Mouse (Mus musculus): ENCODE measurements around the gene Nifk.

Nifk gene

DNA sequence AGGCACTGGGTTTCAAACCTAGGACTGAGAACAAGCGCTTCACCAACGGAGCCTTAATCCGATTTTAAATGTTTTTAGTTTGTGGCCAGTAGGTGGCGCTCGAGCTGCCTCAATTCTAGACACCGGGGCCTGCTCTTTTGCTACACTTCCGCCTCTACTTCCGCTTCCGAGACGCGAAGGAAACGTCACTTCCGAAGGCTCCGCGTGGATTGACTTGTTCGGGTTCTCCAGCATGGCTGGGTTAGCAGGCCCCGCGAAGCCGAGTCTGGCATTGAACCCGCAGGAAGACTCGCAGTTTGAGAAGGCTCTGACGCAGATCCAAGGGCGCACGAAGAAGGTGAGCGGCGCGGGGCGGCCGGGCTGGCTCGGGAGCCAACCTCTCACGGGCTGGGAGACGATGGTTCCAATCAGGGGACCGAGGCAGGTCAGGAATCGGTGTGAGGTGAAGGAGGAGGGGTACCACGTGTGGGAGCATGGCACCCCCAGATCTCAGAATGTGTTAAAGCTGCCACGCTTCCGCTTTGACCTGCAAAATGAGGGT lies at the start of gene Nifk:
Nifk (plus strand) TSS at position 179 of the 541 bp plus-strand sequence.
- DNase-seq (ENCODE audit: low read depth): peak; percentile 97

- DNase-seq (ENCODE audit: low read depth): peak; percentile 68
Observed at GRCm38 (mm10) chr1:118275139-118275538, 46.5 kb upstream of the Nifk start.

GRCm38 (mm10) chr1:118292291-118292690 lies 29.3 kb upstream of the Nifk start:
- DNase-seq (ENCODE audit: low read depth): no peak

DNA sequence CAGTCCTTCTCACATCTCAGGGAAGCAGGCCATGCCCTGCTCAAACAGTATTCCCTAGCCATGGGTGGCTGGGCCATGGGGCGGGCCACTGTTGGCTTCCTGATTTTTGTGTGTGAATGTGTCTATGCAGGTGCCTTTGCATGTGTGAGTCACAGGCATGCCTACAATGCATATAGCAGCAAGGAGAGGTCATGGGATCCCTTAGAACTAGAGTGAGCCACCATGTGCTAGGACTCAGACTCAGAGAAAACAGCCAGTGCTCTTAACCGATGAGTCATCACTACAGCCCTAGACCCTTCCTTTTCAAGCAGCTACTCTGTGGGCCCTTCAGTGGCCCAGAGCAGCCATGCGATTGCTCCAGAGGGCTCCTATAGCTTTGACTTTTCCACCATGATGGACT lies 27.4 kb upstream of the Nifk start:
- DNase-seq (ENCODE audit: low read depth): no peak

GRCm38 (mm10) chr1:118294826-118295225 lies 26.8 kb upstream of the Nifk start:
- DNase-seq (ENCODE audit: low read depth): no peak

DNA sequence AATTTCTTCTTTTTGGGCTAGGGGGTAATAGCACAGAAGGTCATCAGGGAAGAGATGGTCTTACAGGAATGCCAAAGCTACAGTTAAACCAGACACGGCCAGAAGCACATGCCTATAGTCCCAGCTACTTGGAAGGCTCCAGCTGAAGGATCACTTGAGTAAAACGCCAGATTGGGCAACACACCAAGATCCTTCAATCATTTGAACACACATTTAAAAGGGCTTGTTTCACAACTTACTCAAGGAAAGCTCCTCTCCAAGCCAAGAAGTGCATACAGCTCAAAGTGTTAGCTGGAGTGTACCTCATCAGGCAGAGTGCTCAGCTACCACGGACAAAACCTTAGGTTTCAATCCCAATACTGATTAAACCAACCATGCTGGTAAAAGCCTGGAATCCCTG lies 25.0 kb upstream of the Nifk start:
- DNase-seq (ENCODE audit: low read depth): peak; percentile 38

DNA sequence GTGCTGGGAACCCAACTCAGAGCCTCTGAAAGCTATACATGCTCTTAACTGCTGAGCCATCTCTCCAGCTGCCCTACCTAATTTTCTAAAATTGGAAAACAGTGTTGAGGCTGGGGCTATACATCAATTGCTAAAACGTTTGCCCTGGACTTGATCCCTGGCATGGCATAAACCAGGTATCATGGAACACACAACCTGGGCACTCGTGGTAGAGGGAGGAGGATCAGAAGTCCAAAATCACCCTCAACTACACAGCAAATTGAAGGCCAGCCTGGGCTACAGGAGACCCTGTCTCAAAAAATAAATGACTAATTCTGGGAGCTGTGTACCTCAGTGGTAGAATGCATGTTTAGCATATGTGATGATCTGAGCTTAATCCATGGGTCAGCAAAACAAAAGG lies 23.9 kb upstream of the Nifk start:
- no peak for DNase-seq (ENCODE audit: low read depth)

DNA sequence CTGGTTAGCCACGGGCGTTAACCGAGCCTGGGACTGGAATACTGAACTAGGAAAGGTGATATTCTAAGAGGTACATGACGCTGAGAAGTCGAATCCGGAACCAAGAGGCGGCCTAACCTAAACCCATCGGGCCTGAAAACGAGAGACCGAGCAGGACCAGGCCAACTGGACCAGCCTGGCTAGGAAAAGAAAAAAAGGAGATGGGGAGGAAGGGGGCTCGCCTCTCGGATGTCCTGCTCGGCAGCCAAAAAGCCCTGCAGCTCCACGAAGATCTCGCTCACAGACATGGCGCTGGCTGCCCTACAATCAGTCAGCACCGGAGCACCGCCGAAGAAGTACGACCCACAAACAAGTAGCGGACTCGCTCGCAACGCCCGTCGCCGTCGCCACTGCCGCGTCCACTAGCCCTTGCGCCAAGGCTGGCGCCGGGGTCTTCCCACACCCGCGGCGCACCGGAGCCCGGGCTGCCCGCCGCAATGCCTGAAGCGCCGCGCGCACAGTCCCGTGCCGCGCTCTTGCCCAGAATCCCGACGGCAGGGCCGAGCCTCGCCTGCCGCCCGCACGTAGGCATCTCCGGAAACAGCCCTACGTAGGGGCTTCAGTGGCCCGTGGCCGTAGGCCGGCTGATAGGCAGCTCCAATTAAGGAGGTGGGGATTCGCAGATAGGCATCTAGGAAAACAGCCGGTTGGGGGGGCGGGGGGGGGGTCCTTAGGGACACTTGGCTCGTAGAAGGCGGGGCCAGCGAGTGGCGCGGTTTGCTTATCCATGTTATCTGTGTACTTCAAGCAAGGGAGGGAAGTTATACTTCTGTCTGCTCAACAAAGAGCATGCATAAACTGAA lies 10.6 kb upstream of the Nifk start:
- DNase-seq (ENCODE audit: low read depth): peak; percentile 96

DNA sequence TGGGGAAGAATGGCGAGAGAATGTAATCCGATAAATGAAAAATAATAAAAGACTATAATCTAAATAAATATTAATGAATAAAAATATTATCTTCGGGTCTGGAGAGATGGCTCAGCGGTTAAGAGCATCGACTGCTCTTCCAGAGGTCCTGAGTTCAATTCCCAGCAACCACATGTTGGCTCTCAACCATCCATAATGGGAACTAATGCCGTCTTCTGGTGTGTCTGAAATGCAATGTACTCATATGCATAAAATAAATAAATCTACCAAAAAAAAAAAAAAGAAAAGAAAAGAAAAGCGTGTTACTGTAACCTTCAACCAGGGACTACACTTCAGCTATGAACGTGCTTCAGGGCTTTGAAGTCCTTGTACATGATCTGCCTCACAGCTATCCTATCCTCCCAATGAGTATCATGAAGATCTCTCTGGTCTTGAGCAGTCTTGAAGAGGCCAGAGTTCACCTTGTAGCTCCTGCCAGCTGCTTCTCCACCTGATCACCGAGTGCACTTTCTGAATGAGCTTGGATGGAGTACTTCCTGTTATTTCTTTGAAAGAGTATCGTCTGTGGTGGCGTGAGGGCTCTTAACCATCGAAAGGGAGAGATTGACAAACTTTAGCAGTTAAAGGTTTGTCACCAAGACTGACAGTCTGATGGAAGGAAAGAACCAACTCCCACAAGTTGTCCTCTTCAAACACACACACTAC lies 9.9 kb upstream of the Nifk start, which contains the start of gene Tsn:
Tsn (minus strand) TSS at position 118 of the 705 bp plus-strand sequence.
- DNase-seq (ENCODE audit: low read depth): no peak

DNA sequence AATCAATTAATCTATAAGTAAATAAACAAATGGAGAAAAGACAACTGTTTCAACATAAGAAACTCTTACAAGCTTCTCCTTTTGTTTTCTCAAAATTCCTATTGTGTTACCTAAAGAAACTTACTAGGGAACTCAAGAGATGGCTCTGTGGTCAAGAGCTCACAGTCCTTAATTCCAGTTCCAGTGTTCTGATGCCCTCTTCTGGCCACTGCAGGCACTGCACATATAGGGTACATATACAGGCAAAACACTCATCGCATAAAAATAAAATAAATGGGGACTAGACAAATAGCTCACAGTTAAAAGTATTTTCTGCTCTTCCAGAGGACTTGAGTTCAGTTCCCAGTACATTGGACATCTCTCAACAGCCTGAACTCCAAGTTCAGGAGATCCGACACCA lies 943 bp upstream of the Nifk start:
- peak; percentile 72 for DNase-seq (ENCODE audit: low read depth)

- DNase-seq (ENCODE audit: low read depth): no peak
Observed at GRCm38 (mm10) chr1:118334749-118335713, 13.4 kb downstream of the Nifk start.

DNA sequence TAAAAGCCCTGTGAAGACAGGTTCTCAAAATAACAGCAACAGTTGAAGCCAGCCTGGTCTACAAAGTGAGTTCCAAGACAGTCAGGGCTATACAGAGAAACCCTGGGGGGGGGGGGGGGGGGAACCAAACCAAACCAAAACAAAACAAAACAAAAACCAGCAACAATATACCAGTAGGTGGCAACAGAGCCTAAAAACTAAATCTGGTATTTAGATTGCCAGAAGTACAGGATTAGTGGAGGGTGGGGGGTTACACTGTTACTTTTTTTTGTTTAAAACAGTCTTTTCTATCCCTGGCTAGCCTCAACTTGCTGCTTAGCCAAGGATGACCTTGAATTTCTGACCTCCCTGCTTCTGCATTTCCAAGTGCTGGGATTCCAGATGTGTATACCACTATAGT lies 14.2 kb downstream of the Nifk start:
- peak; percentile 65 for DNase-seq (ENCODE audit: low read depth)

DNA sequence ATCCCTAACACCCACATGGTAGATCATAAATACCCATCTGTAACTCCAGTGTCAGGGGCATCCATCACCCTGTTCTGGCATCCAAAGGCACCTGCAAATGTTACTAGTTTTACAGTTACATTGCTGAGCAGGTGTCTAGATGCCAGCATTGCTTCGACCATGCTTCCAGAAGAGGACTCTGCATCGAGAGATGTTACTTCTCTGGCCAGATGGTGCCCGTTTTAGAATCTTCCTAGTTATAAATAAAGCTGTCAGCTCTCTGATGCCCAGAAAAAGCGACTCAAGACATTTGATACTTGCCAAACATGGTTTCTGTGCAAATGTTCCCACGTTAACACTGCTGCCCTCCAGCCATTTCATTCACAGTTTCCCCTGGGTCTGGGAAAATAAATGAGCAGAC lies 16.3 kb downstream of the Nifk start:
- DNase-seq (ENCODE audit: low read depth): no peak

GRCm38 (mm10) chr1:118343649-118344435 lies 22.2 kb downstream of the Nifk start:
- DNase-seq (ENCODE audit: low read depth): peak; percentile 33

DNA sequence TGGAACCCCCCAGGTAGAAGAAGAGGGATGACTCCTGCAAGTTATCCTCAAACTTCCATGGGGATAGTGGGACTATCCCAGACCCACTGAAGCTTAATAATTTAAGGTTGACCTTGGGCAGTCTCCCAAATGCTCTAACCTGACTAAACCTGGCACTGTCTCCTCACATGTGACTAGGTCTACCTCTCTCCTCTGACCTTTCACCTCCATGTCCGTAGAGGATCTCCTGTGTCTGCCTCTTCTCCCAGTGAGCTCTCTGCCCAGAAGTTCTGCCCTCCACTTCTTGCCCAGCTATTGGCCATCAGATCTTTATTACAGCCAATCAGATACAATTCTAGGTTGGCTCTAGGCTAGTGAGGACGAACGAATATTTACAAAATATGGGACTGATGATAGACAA lies 28.3 kb downstream of the Nifk start:
- DNase-seq (ENCODE audit: low read depth): no peak

DNA sequence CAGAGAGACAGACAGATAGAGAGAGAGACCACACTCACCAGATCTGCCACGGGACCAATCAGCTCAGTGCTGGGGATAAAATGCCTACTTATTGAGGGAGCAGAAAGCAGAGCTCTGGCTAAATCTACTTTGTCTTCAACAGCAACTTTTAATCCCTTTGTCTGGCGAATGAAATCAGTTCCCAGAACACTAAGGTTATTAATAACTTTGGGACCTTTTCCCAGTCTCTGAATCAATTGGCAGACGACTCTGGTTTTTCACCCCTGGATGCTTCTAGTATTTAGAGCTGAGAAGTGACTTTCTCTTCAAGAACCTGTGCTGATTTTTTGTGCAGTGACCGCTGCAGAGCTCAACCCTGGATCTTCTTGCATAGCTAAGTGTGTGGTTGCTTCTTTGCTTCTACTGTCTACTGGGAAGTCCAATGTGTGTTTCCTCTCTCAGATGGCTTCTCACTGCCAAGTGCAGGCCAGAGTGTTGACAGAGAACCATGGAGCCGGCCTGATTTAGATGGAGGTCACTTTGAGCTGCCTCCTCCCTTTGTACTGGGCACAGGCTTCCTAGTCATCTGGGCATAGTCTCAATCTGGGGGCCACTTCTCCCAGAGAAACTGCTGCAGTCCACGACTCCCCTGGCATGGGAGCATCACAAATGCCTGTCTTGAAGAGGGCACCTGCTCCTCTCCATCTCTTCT lies 37.6 kb downstream of the Nifk start:
- peak; percentile 76 for DNase-seq (ENCODE audit: low read depth)

DNA sequence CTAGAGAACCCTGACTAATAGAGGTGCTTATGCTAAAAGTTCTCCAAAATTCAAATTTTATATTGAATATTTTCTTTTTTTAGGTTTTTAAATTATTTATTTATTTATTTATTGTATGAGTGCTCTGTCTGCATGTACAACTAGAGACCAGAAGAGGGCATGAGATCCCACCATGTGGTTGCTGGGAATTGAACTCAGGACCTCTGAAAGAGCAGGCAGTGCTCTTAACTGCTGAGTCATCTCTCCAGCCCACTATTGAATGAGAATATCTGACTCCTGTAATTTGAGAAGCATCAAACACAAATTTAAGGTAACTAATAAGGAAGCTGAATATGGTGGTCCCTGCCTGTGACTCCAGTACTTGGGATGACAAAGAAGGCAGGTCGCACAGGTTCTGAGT lies 46.3 kb downstream of the Nifk start:
- peak; percentile 80 for DNase-seq (ENCODE audit: low read depth)

GRCm38 (mm10) chr1:118368721-118369461 lies 47.3 kb downstream of the Nifk start:
- DNase-seq (ENCODE audit: low read depth): peak; percentile 63

DNA sequence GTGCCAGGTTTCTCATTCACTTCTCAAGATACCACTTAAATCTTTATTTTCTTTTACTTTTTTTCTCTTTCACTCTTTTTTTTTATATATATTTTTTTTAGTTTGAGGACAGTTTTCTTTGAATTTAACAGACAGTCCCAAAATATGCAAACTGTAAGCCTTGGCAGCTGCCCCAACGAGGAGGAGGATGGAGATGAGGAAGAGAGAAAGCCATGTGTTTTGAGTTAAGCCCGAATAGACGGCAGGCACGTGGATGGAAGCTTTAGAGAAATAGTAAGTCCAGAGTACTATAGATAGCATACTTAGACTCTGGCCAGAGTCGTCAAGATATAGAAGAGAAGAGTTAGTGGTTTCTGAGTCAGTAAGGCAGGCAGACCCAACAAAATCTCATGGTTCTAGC lies 56.1 kb downstream of the Nifk start:
- peak; percentile 14 for DNase-seq (ENCODE audit: low read depth)
